Mouse (Mus musculus) embryonic facial prominence, embryonic 15.5 days (tissue): Measurements from ENCODE around the gene Vsx2. TPM values are rescaled to one million over a fixed set of nuclear protein-coding genes. Genes with fewer than 3 reads are reported as not detected.
A peak's percentile ranks its signal among the peaks of the same experiment; 100 is the strongest.

Source experiments
- ATAC-seq: fragments of 200-750 bp; cut with Nextera tagmentation; 2 replicates; pipeline ENCODE4 v1.8.0; 2017; ENCODE audit warnings: low read depth, moderate TSS enrichment; ENCODE audit not compliant: insufficient number of reproducible peaks, low FRiP score, low TSS enrichment
- H3K27ac ChIP-seq: fragments of 300-500 bp; sonication (generic); replicated peaks from 2 replicates; pipeline ENCODE4 v1.5.1; 2015; ENCODE audit warnings: mild to moderate bottlenecking, inconsistent platforms
- H3K27me3 ChIP-seq: fragments of 300-500 bp; sonication (generic); 2 replicates; pipeline ENCODE4 v1.6.1; 2015; ENCODE audit warnings: inconsistent platforms
- H3K36me3 ChIP-seq: fragments of 300-500 bp; sonication (generic); 2 replicates; pipeline ENCODE4 v1.6.1; 2015; ENCODE audit warnings: mild to moderate bottlenecking, inconsistent platforms
- H3K4me1 ChIP-seq: fragments of 300-500 bp; sonication (generic); 2 replicates; pipeline ENCODE4 v1.6.1; 2015; ENCODE audit warnings: inconsistent platforms
- H3K4me2 ChIP-seq: fragments of 300-500 bp; sonication (generic); replicated peaks from 2 replicates; pipeline ENCODE4 v1.6.1; 2015; ENCODE audit warnings: mild to moderate bottlenecking, inconsistent platforms
- H3K4me3 ChIP-seq: fragments of 300-500 bp; sonication (generic); replicated peaks from 2 replicates; pipeline ENCODE4 v1.5.1; 2015; ENCODE audit warnings: mild to moderate bottlenecking, inconsistent platforms
- H3K9ac ChIP-seq: fragments of 300-500 bp; sonication (generic); 2 replicates; pipeline ENCODE4 v1.6.1; 2015; ENCODE audit warnings: inconsistent platforms
- H3K9me3 ChIP-seq: fragments of 300-500 bp; sonication (generic); replicated peaks from 2 replicates; pipeline ENCODE4 v1.6.1; 2016; ENCODE audit warnings: inconsistent platforms
- WGBS: fragments of 180-500 bp; shearing (Covaris S2); methylation state at CpG from one replicate; pipeline ENCODE4 v1.1.7; 2015; 5-methylcytosine and 5-hydroxymethylcytosine counted together
- polyA plus RNA-seq: library from polyadenylated mRNA; unstranded; fragments of >200 nt; fragmentation: Nextera tagmentation; extraction: Ambion mirVana; gene quantifications from 2 replicates; pipeline ENCODE4 v1.2.1, GENCODE M21; 2015

The Vsx2 gene
- polyA plus RNA-seq, 1 experiment from 2014 or later = 0.28 TPM

- no peak overlapping the region for H3K4me3 ChIP-seq
- H3K36me3 ChIP-seq = no peaks in the 10 kb centered on the region
- H3K27ac ChIP-seq = no peak overlapping the region
- H3K4me1 ChIP-seq = no peaks in the 10 kb centered on the region
- WGBS = 4% methylated on average over 12 of the region's 12 CpGs
- H3K9me3 ChIP-seq = no peaks in the 10 kb centered on the region
- no peak overlapping the region for H3K4me2 ChIP-seq
- no peak overlapping the region for H3K9ac ChIP-seq
- ATAC-seq = peak; percentile 67; the same call in 1 of the 2 replicates
- H3K27me3 ChIP-seq = no peaks in the 10 kb centered on the region
Measured at GRCm38 (mm10) chr12:84546028-84546427, 23.5 kb upstream of the Vsx2 start.

GRCm38 (mm10) chr12:84546577-84547085 is 22.9 kb upstream of the Vsx2 start:
- H3K4me1 ChIP-seq = no peaks in the 10 kb centered on the region
- no peaks in the 10 kb centered on the region for H3K27me3 ChIP-seq
- H3K36me3 ChIP-seq = no peaks in the 10 kb centered on the region
- H3K9me3 ChIP-seq = no peaks in the 10 kb centered on the region
- H3K4me3 ChIP-seq = no peak overlapping the region
- H3K9ac ChIP-seq = no peak overlapping the region
- WGBS = 77% methylated on average over 2 of the region's 2 CpGs
- H3K4me2 ChIP-seq = no peak overlapping the region
- no peak for ATAC-seq
- no peak overlapping the region for H3K27ac ChIP-seq

GRCm38 (mm10) chr12:84548251-84548650 is 21.3 kb upstream of the Vsx2 start:
- Histone ChIP-seq H3K4me2 (no peak overlapping the region), H3K4me1 (no peaks in the 10 kb centered on the region), H3K27me3 (no peaks in the 10 kb centered on the region), H3K9me3 (no peaks in the 10 kb centered on the region), H3K36me3 (no peaks in the 10 kb centered on the region), H3K27ac (no peak overlapping the region), H3K9ac (no peak overlapping the region), H3K4me3 (no peak overlapping the region)
- ATAC-seq = no peak
- WGBS = 41% methylated on average over 8 of the region's 8 CpGs

- Histone ChIP-seq H3K27ac (no peak overlapping the region), H3K27me3 (no peaks in the 10 kb centered on the region), H3K9me3 (no peaks in the 10 kb centered on the region), H3K4me2 (no peak overlapping the region), H3K9ac (no peak overlapping the region), H3K36me3 (no peaks in the 10 kb centered on the region), H3K4me3 (no peak overlapping the region), H3K4me1 (no peaks in the 10 kb centered on the region)
- 56% methylated on average over 8 of the region's 8 CpGs for WGBS
- ATAC-seq = no peak
Measured at GRCm38 (mm10) chr12:84555218-84555617, 14.3 kb upstream of the Vsx2 start.

- Histone ChIP-seq H3K27me3 (peaks cover 9% of the 10 kb centered on the region), H3K9me3 (no peaks in the 10 kb centered on the region), H3K36me3 (no peaks in the 10 kb centered on the region), H3K4me2 (no peak overlapping the region), H3K4me1 (no peaks in the 10 kb centered on the region), H3K4me3 (no peak overlapping the region), H3K27ac (no peak overlapping the region), H3K9ac (no peak overlapping the region)
- WGBS = 48% methylated on average over 4 of the region's 4 CpGs
- no peak for ATAC-seq
Measured at GRCm38 (mm10) chr12:84562558-84562957, 7.0 kb upstream of the Vsx2 start.

- H3K4me1 ChIP-seq = peaks cover 30% of the 10 kb centered on the region
- WGBS = 80% methylated on average over 6 of the region's 6 CpGs
- H3K9me3 ChIP-seq = no peaks in the 10 kb centered on the region
- no peak overlapping the region for H3K4me3 ChIP-seq
- no peak for ATAC-seq
- no peak overlapping the region for H3K27ac ChIP-seq
- no peak overlapping the region for H3K9ac ChIP-seq
- H3K27me3 ChIP-seq = peaks cover 59% of the 10 kb centered on the region
- no peak overlapping the region for H3K4me2 ChIP-seq
- H3K36me3 ChIP-seq = no peaks in the 10 kb centered on the region
Measured at GRCm38 (mm10) chr12:84567576-84567975, 2.0 kb upstream of the Vsx2 start.

GRCm38 (mm10) chr12:84569976-84570693 is 573 bp downstream of the Vsx2 start:
- Histone ChIP-seq H3K4me2 (0 out of 2 replicates have a peak overlapping the region, but pooled peaks have one; percentile 4), H3K4me1 (peaks cover 30% of the 10 kb centered on the region), H3K9ac (no peak overlapping the region), H3K27me3 (peaks cover 83% of the 10 kb centered on the region), H3K4me3 (peak overlapping the region; percentile 13; the same call in 1 of the 2 replicates), H3K27ac (no peak overlapping the region), H3K36me3 (no peaks in the 10 kb centered on the region), H3K9me3 (no peaks in the 10 kb centered on the region)
- no peak for ATAC-seq
- whole genome bisulfite sequencing = 1% methylated on average over 40 of the region's 40 CpGs

GRCm38 (mm10) chr12:84570694-84571415 is 1.3 kb downstream of the Vsx2 start:
- H3K27me3 ChIP-seq = peaks cover 88% of the 10 kb centered on the region
- WGBS = 2% methylated on average over 34 of the region's 34 CpGs
- H3K4me1 ChIP-seq = peaks cover 30% of the 10 kb centered on the region
- no peaks in the 10 kb centered on the region for H3K9me3 ChIP-seq
- no peak for ATAC-seq
- H3K36me3 ChIP-seq = no peaks in the 10 kb centered on the region
- no peak overlapping the region for H3K9ac ChIP-seq
- no peak overlapping the region for H3K27ac ChIP-seq
- peak overlapping the region; percentile 8 for H3K4me3 ChIP-seq
- H3K4me2 ChIP-seq = peak overlapping the region; percentile 17; the same call in 1 of the 2 replicates

GRCm38 (mm10) chr12:84571466-84572340 is 2.1 kb downstream of the Vsx2 start:
- Histone ChIP-seq H3K4me2 (peak overlapping the region; percentile 17; the same call in 1 of the 2 replicates), H3K9me3 (no peaks in the 10 kb centered on the region), H3K4me1 (peaks cover 30% of the 10 kb centered on the region), H3K27ac (no peak overlapping the region), H3K4me3 (peak overlapping the region; percentile 8), H3K27me3 (peaks cover 89% of the 10 kb centered on the region), H3K9ac (no peak overlapping the region), H3K36me3 (no peaks in the 10 kb centered on the region)
- ATAC-seq = no peak
- 1% methylated on average over 43 of the region's 43 CpGs for WGBS

- Histone ChIP-seq H3K4me2 (no peak overlapping the region), H3K4me3 (peak overlapping the region; percentile 3; the same call in 1 of the 2 replicates)
Measured at GRCm38 (mm10) chr12:84572341-84572720, 2.8 kb downstream of the Vsx2 start.

GRCm38 (mm10) chr12:84573094-84573493 is 3.5 kb downstream of the Vsx2 start:
- Histone ChIP-seq H3K4me1 (peaks cover 30% of the 10 kb centered on the region), H3K36me3 (no peaks in the 10 kb centered on the region), H3K4me3 (no peak overlapping the region), H3K9ac (no peak overlapping the region), H3K27ac (no peak overlapping the region), H3K9me3 (no peaks in the 10 kb centered on the region), H3K4me2 (no peak overlapping the region), H3K27me3 (peaks cover 90% of the 10 kb centered on the region)
- 13% methylated on average over 7 of the region's 7 CpGs for WGBS
- no peak for ATAC-seq

More at GRCm38 (mm10) chr12:84572341-84572720, 2.8 kb downstream of the Vsx2 start:
- no peak for ATAC-seq
- peaks cover 90% of the 10 kb centered on the region for H3K27me3 ChIP-seq
- H3K9ac ChIP-seq = no peak overlapping the region
- no peaks in the 10 kb centered on the region for H3K36me3 ChIP-seq
- no peaks in the 10 kb centered on the region for H3K9me3 ChIP-seq
- H3K4me1 ChIP-seq = peaks cover 30% of the 10 kb centered on the region
- WGBS = 7% methylated on average over 7 of the region's 7 CpGs
- H3K27ac ChIP-seq = no peak overlapping the region
